Mouse (Mus musculus) mesoderm, embryonic 11.5 days (tissue): ENCODE data around the gene Irf2bp1.
A peak's percentile ranks its signal among the peaks of the same experiment; 100 is the strongest.

Source experiments
- DNase-seq: peaks from one replicate; pipeline ENCODE4 v3.0.0-alpha.2; 2012; ENCODE audit warnings: low read depth, low spot score

Irf2bp1 gene

DNA sequence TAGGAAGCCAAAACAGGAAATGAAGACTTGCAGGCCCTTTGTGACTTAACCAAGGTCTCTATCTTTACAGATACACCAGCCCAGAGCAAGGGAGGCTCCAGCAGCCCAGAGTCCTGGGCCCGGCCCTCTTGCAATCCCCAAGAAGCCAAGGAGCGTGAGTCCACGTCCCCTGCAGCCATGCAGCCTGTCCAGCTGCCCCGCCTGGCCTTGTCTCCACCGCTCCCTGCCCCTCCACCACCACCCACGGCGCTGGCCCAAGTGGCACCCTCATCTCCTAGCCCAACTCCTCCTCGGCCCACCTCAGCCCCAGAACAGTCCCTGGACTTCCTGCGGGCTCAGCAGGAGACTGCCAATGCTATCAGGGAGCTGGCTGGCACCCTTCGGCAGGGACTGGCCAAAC is 3.4 kb upstream of the Irf2bp1 start:
- no peak for DNase-seq

DNA sequence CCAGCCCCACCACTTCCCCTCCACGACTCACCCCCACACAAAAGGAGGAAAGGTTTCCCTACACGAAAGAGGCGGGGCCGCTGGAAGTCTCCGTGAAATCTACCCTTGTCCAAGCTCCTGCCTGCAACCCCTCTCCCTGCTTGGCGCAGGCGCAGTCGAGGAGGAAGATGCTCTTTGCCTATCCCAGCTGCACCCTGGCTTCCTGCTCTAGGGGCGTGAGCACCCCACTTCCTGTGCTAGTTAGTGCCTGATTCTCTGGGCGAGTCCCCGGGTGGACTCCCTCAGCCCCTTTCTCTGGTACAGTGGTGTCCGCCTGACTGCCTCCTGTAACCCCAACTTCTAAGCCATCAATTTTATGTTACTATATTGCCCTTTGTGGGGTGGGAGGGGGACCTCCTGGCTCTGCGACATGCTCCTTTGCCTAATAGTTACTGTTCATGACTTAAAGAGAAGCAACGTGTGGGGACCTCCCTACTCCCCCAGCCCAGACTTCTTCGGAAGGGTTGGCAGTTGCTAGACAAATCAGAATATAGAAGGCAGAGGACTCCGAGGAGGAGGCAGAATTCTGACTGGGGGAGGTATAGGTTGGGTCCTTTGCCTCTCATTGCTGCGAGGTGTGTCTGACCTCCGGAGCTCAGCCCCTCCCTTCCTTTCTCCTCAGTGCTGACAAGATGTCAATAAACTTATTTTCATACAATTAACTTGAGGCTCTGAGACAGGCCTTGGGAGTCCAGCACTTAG is 2.6 kb upstream of the Irf2bp1 start:
- peak; percentile 77 for DNase-seq

DNA sequence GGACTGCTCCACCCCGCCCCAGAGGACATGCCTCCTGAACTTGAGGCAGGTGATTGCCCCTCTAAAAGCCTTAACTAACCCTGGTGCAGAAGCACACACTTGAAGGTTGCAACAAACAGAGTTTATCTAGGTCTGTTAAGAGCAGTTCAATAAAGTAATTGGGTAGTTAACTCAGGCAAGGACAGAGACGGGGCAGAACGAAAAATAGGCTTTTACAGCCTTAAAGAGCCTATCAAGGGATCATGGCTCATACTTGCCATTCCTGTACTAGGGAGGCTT is 2.1 kb upstream of the Irf2bp1 start:
- no peak for DNase-seq

DNA sequence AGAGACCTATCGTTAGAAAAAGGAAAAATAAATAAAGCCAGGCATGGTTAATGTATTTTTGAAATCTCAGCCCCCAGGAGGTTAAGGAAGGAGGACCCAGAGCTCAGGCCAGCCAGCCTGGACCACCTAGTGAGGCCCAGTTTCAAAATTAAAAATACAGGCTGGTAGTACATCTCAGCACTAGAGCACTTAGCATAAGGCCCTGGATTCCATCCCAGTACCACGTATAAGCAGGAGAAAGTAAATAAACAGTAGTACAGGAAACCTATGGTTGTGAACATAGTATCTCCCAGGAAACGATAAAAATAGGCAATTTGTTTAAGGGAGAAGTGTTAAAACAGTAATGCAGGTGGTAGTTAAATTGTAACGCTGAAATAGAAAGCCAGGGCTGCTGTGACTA is 1.7 kb upstream of the Irf2bp1 start:
- DNase-seq, result no peak

DNA sequence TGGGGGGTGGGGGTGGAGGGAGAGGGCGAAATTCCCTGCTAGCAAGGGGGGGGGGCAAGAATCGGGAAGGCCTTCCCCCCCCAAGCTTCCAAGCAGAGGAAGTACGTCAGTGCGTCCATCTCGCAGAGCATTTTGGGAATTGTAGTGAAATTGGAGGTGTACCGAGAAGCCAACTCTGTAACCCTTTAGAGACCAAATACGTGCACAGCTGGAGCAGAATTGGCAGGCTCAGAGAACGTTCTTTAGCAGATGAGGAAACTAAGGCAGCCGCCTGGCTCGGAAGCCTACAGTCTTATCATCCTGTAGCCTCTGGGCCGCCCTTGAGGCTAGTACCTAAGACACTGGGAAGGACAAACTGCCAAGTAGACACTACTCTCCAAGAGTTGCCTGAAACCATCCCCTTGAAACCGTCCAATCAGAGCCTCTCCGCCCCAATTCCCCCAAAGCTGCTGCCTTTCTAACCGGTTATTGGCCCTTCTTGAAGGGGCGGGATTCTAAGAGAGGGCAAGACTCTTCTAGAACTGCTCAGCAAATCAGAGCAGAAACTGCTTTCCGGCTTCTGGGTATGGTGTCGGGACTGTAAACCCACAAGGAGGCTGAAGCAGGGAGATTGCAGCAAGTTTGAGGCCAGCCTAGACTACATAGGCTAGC is 871 bp upstream of the Irf2bp1 start:
- peak; percentile 87 for DNase-seq

DNA sequence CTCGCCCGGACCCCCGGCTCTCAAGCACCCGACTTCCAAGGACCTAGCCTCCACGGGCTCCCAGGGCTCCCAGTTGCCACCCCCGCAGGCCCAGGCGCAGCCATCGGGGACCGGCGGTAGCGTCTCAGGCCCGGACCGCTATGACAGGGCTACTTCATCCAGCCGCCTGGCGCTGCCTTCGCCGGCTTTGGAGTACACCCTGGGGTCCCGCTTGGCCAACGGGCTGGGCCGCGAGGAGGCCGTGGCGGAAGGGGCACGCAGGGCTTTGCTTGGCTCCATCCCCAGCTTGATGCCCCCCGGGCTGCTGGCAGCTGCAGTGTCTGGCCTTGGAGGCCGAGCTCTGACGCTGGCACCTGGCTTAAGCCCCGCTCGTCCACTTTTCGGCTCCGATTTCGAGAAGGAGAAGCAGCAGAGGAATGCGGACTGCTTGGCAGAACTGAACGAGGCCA is 811 bp downstream of the Irf2bp1 start:
- no peak for DNase-seq

DNA sequence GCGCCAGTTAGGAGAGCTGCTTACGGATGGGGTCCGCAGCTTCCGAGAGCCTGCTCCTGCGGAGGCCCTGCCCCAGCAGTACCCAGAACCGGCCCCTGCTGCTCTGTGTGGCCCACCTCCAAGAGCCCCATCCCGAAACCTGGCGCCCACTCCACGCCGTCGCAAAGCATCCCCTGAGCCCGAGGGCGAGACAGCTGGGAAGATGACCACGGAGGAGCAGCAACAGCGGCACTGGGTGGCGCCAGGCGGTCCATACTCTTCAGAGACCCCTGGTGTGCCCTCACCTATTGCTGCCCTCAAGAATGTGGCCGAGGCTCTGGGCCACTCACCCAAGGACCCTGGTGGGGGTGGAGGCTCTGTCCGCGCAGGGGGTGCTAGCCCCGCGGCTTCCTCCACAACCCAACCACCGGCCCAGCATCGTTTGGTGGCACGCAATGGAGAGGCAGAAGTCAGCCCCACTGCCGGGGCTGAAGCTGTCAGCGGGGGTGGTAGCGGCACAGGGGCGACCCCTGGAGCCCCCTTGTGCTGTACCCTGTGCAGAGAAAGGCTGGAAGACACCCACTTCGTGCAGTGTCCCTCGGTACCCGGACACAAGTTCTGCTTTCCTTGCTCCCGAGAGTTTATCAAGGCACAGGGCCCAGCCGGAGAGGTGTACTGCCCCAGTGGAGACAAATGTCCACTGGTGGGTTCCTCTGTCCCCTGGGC is 1.7 kb downstream of the Irf2bp1 start:
- no peak for DNase-seq

DNA sequence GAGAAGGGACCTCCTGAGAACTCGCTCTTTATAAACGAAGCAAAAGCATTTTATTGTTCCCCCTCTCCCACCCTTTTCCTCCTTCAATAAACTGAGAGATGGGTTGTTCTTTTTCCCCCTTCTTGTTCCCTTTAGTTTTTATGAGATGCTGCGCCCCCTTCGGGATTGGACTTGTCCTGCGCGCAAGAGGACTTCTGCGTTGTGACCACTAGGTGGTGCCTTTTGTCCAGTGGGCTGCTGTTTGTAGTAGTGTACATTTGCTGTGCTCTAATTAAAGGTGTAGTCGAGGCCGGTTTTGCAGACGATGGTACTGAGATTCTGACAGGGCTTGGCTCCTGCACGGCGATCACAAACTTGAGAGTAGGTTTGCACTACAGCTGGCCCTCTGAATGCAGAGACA is 2.6 kb downstream of the Irf2bp1 start:
- peak; percentile 91 for DNase-seq

DNA sequence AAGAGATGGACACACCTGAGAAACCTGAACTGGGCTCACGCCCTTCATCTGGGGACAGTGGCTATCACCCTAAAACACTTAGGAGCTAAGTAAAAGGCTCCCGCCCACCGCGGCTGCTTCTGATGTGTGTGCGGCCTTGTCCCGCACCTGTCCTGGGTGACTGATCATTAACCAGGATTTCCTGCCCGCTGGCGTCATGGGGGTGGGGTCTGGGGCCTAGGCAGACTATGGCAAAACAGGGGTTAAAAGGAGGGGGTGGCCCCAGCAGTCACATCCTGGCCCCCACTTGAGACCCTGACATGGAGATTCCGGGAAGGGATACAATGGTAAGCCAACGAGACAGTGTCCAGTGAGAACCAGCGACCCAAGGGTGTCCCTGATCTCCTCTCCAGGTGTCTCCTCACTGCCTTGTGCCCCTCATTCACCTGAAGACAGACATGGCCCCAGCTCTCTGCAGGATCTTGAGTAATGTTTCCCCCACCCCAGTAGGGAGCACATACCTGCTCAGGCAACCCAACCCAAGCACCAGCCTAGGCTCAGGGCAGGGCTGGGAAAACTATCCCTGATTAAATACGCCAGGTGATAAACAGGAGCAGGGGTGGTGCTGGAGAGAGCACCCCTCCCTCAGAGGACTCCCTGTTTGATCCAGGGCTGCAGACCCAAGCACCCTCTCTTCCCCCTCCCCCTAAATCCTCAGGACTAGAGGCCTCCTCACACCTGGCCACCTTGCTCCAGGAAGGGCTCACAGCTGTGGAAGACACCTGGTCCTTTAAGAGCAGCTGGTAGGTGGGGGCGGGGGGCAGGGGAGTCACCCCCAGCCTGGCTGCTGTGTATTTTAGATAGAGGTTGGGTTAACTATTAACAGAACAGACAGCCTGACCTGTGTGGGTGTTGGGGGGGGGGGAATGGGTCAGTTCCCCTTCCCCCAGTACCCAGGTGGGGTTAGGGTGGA is 3.5 kb downstream of the Irf2bp1 start:
- DNase-seq, result no peak

DNA sequence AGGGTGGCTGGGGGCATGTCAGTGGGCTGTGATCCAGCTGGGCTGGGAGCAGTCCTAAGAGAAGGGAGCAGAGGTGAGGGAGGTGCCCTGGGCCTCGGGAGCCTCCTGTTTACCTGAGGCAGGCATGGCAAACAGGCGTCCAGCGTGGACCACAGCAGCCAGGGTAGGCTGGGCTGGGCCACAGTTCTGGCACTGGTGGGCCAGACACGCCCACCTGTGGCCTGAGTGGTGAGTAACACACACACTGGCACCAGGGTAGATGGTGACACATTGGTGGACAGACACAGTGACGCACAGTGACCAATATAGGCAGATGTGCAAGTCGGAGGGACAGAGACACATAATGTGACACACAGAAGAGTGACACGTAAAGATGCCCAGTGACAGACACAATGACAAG is 6.7 kb downstream of the Irf2bp1 start:
- no peak for DNase-seq

DNA sequence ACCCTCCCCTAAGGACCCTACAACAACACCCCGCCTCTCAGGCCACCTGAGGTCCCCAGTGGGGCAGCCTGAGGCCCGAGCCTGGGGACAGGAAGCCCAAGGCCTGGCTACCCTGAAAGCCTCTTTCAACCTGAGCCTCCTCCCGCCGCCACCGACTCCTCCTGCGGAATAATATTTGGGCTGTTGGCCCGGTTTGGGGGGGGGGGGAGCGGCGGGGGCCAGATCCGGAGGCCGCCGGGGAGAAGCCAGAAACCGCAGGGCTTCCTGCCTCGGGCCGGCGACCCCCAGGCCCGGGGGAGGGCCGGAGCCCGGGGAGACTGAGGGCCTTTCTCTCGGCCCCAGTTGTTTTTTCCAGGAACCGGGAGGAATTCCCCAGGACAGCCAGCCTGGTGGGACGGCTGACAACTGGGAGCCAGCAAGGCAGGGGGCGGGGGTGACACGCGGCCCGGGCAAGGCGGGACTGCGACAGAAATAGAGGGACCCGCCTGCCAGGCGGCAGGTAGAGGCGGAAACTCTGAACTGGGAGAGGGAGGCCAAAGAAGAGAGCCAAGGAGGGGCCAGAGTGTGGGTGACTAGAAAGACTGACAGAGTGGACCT is 8.3 kb downstream of the Irf2bp1 start:
- DNase-seq, result no peak

DNA sequence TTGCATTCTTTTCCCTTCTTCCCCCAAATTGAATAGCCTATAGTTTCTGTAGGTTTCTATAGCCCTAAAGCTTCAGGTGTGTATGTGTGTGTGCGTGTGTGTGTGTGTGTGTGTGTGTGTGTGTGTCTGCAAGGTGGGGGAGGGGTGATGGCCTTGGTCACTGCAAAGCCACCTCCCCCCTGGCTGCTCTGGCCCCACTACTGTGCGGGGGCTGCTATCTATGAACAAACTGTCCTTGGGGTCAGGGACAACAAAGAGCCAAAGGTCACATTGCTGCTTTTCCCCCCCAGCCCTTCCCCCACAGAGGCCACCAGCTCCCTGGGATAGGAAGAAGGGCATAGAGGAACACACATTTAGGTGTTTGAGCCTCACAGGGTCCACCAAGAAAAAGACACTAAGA is 9.0 kb downstream of the Irf2bp1 start:
- no peak for DNase-seq

DNA sequence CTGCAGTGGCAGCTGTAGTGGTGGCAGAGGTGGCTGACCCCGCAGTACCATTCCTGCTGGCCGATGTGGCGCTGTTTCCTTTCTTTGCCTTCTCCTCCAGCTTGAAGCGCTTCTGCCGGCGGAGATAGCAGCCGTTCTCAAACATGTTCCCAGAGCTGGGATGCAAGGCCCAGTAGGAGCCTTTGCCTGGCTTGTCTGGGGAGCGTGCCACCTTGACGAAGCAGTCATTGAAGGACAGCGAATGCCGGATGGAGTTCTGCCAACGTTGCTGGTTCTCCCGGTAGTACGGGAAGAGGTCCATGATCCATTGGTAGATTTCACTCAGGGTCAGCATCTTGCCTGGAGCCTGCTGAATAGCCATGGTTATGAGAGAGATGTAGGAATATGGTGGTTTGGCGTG is 10.6 kb downstream of the Irf2bp1 start:
- DNase-seq, result no peak

DNA sequence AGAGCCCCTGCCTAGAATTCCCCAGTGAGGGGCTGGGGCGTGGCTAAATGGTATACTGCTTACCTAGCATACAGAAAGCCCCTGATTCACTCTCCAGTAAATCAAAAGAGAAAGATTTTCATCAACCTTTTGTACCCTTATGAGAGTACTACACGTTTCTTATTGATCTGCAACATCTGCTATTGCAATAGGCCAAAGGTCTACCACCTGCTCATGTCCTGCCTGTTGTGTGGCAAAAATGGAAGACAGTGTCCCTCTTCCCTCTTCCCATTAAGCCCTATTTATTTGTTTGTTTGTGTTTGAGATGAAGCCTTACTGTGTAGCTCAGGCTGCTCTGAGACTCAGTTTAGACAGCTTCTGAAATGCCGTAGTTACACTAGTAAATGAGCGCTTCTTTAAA is 12.2 kb downstream of the Irf2bp1 start:
- DNase-seq, result no peak

DNA sequence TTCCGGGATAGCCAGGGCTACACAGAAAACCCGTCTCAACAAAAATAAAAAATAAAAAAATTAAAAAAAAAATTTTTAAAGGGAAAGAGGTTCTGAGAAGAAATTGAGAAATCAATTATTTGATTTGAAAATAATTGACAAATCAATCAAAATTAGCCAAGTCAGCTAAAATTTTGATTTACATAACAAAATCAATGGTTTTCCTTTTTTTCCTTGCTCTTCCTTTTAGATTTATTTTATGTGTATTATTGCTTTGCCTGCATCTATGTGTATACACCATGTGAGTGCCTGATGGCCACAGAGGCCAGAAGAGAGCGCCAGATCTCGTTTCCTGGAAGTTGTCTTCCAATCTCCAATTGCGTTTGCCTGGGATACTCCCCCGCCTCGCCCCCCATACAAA is 14.1 kb downstream of the Irf2bp1 start:
- DNase-seq, result no peak

DNA sequence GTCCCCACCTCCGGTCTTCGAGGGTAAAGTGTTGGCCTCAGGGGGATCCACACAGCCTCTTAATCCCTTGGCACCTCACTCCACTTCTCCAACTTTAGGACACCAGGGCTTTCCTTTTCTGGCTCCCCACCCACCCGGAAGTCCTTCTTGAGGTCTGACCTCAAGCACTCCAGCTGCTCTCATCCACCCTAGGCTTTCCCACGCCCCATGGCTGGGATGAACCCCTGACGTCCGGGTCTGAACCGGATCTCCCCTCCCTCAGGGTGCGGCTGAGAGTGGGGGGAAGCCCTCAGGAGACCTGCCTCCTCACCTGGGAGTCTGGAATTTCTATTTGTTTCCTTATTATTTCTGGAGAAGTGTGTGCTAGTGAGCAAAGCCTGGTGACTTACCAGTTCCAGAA is 17.2 kb downstream of the Irf2bp1 start:
- DNase-seq, result no peak

DNA sequence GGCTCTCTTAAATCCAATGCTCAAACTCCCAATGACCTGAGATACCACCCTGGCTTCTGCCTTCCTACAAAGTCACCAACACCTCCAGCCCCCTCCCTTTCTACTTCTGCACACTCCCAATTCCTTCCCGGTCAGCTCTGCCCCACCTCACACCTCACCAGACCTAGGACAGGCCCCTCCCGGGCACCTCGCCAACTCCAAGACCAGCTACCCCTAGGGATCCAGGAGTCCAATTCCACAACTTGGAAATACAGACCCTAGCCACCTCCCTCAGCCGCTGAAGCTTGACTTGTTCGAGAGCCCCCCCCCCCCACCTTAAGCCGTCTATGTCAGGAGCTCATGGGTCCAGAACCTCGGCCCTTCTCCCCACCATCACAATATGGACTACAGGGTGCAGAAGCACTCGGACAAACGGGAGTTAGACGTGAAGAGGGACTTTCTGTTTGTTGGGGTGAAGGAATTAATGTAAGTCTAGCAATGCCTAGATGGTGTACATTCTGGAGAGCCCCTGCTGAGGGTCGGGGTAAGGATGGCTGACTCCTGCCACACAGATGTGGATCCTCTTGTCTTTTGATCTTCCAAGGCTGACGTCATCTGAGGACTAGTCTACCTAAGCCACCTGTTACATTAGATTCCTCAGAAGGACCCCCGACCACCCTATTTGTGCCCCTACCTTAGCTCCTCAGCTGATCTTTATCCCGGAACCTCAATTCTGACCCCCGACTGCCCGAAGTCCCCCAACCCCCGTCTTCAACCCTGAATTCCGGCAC is 18.5 kb downstream of the Irf2bp1 start:
- DNase-seq, result no peak

DNA sequence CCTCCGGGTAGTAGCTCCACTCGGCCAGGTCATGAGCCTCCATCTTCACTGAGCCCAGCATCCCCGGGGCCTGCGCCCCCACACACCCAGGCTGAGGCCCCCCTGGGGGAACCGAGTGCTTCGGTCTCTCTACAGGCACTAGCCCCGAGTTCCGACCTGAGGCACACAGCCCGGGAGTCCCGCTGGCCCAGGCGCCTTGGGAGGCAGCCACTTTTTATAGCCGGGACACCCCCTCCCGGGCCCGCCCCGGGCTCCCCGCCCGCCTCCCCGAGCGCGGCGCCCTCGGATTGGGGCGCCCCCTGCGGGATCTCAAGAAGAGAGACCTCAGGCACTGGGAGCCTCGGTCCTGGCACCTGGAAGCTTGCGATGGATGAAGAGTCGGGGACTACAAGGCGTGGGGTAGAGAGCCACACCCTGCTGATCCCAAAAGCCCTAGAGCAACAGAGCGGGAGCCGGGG is 19.5 kb downstream of the Irf2bp1 start, which contains the start of gene Foxa3:
Gene Foxa3, minus strand, starts transcription at position 182 of the 458 bp plus-strand sequence.
- DNase-seq, result no peak

DNA sequence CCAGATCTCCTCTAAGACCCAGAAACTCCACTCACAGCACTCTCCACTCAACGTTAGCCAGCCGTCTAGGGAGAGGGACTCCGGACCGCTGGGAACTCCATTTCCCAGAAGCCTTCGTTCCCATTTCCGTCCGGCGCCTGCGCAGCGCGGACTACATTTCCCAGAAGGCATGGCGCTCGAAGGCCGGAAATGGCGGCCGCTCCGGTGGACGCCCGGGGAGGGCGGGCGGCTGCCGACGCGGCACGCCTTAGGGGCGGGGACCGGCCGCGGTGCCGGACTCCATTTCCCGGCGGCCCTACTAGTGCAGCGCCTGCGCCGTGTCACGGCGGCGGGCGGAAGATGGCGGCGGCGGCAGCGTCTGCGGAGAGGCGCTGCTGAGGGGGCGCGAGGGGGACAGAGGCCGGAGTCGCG is 20.3 kb downstream of the Irf2bp1 start, which contains the start of gene Sympk:
Gene Sympk, plus strand, starts transcription at position 282 of the 411 bp plus-strand sequence.
- DNase-seq, result peak; percentile 98

DNA sequence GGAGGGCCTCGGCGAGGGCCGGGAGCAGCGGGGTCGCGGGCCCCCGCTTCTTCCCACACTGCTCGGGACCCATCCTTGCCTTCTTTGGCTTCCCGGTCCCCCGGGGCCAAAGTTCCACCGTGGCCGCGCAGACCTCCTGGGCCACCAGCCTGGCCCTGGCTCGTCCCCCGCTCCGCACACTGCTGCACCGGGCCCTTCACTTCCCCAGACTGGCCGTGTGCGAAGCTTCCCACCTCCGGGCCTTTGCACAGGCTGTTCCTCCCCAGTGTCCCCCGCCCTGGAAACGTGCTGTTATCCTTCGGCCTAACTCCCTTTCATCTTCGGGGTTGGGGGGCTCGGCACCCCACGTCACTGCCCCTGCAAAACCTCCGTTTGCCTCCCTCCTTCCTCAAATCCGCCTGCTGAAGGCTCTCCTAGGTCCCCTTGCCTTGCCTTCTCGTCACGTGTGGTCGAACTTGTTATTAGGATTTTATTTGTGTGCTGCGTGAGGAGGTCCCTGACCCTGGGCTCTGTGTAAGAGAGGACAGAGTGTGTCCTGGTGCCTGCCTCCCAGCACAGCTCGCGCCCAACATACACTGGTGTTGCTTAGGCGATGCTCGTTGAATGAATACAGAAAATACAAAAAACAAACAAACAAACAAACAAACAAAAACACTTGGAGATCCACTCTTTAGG is 20.9 kb downstream of the Irf2bp1 start:
- peak; percentile 30 for DNase-seq
